Mouse (Mus musculus) fat pad, adult 2 months (tissue): ENCODE results near the gene Ptpn9.
"Not testable (repeated sequence)": the region's sequence is repeated elsewhere in the genome, so short reads cannot be mapped to it uniquely, and the experiment has no call there.

ENCODE experiments used
- DNase-seq: peaks from one replicate; pipeline ENCODE4 v3.0.0-alpha.2; 2011; ENCODE audit warnings: low read depth, low spot score; ENCODE audit errors: extremely low read depth

Ptpn9 gene

GRCm38 (mm10) chr9:56994286-56995197 lies at the start of gene Ptpn9:
Gene Ptpn9 (plus strand): TSS chr9:56994923.
- no peak for DNase-seq

GRCm38 (mm10) chr9:56947481-56947880 lies 47.2 kb upstream of the Ptpn9 start:
- not testable (repeated sequence) for DNase-seq

- DNase-seq: not testable (repeated sequence)
Measured at GRCm38 (mm10) chr9:56948699-56949098, 46.0 kb upstream of the Ptpn9 start.

- no peak for DNase-seq
Measured at GRCm38 (mm10) chr9:56949767-56950166, 45.0 kb upstream of the Ptpn9 start.

GRCm38 (mm10) chr9:56950414-56951400 lies 44.0 kb upstream of the Ptpn9 start, which contains the start of gene Snupn:
Gene Snupn (plus strand): TSS chr9:56950878.
- DNase-seq: peak; percentile 76

GRCm38 (mm10) chr9:56953562-56953961 lies 41.2 kb upstream of the Ptpn9 start:
- no peak for DNase-seq

- no peak for DNase-seq
Measured at GRCm38 (mm10) chr9:56956966-56957675, 37.6 kb upstream of the Ptpn9 start.

- no peak for DNase-seq
Measured at GRCm38 (mm10) chr9:56958689-56959088, 36.0 kb upstream of the Ptpn9 start.

GRCm38 (mm10) chr9:56961591-56961990 lies 33.1 kb upstream of the Ptpn9 start:
- no peak for DNase-seq

GRCm38 (mm10) chr9:56970158-56970557 lies 24.6 kb upstream of the Ptpn9 start:
- no peak for DNase-seq

GRCm38 (mm10) chr9:56973960-56974524 lies 20.7 kb upstream of the Ptpn9 start:
- DNase-seq: no peak

- no peak for DNase-seq
Measured at GRCm38 (mm10) chr9:56975199-56975598, 19.5 kb upstream of the Ptpn9 start.

GRCm38 (mm10) chr9:56980186-56980585 lies 14.5 kb upstream of the Ptpn9 start:
- DNase-seq: no peak

- no peak for DNase-seq
Measured at GRCm38 (mm10) chr9:56981502-56981901, 13.2 kb upstream of the Ptpn9 start.

- DNase-seq: no peak
Measured at GRCm38 (mm10) chr9:56995198-56996027, 690 bp downstream of the Ptpn9 start.

- no peak for DNase-seq
Measured at GRCm38 (mm10) chr9:56996028-56996346, 1.3 kb downstream of the Ptpn9 start.

- not testable (repeated sequence) for DNase-seq
Measured at GRCm38 (mm10) chr9:56997206-56997605, 2.5 kb downstream of the Ptpn9 start.

- DNase-seq: no peak
Measured at GRCm38 (mm10) chr9:57003011-57003410, 8.3 kb downstream of the Ptpn9 start.

- no peak for DNase-seq
Measured at GRCm38 (mm10) chr9:57012393-57012792, 17.7 kb downstream of the Ptpn9 start.

GRCm38 (mm10) chr9:57012895-57013294 lies 18.2 kb downstream of the Ptpn9 start:
- no peak for DNase-seq
